Mouse (Mus musculus) small intestine, adult 2 months (tissue): Measurements from ENCODE around the gene Lars2. TPM values are rescaled to one million over a fixed set of nuclear protein-coding genes. Genes with fewer than 3 reads are reported as not detected.
"Not testable (repeated sequence)": the region's sequence is repeated elsewhere in the genome, so short reads cannot be mapped to it uniquely, and the experiment has no call there.

Source experiments
- H3K27ac ChIP-seq: fragments of 200-500 bp; 2 replicates; pipeline ENCODE4 v1.5.1; 2012; ENCODE audit warnings: low read depth, low read length, control low read depth, inconsistent platforms; ENCODE audit not compliant: insufficient read depth
- H3K27me3 ChIP-seq: fragments of 200-500 bp; 2 replicates; pipeline ENCODE4 v1.6.1; 2012; ENCODE audit warnings: mild to moderate bottlenecking, moderate library complexity, low read length, inconsistent platforms; ENCODE audit not compliant: control insufficient read depth, insufficient read depth
- H3K36me3 ChIP-seq: fragments of 200-500 bp; 2 replicates; pipeline ENCODE4 v1.6.1; 2012; ENCODE audit warnings: mild to moderate bottlenecking, low read length, control low read depth, inconsistent platforms; ENCODE audit not compliant: control insufficient read depth, insufficient read depth
- H3K4me1 ChIP-seq: fragments of 200-500 bp; 2 replicates; pipeline ENCODE4 v1.6.1; 2012; ENCODE audit warnings: low read length, inconsistent platforms, mixed read lengths; ENCODE audit not compliant: control insufficient read depth, insufficient read depth, insufficient read length
- H3K4me3 ChIP-seq: fragments of 200-500 bp; 2 replicates; pipeline ENCODE4 v1.5.1; 2012; ENCODE audit warnings: low read depth, mild to moderate bottlenecking, control low read depth, inconsistent platforms, low read length, moderate library complexity
- CTCF ChIP-seq: fragments of 200-500 bp; IDR thresholded peaks from 2 replicates; pipeline ENCODE4 v1.5.1; 2012; ENCODE audit warnings: low read depth, mild to moderate bottlenecking, control low read depth, inconsistent platforms, low read length, moderate library complexity, mixed read lengths; ENCODE audit not compliant: insufficient replicate concordance, insufficient read length; ENCODE audit errors: extremely low read depth
- POLR2A ChIP-seq: fragments of 200-500 bp; IDR thresholded peaks from 2 replicates; pipeline ENCODE4 v1.6.1; 2012; ENCODE audit warnings: low read depth, mild to moderate bottlenecking, control low read depth, inconsistent platforms, low read length, moderate library complexity
- WGBS: fragments of 180-500 bp; shearing (Covaris S2); methylation state at CpG from one replicate; pipeline ENCODE4 v1.1.7; 2018; 5-methylcytosine and 5-hydroxymethylcytosine counted together
- polyA plus RNA-seq: library from polyadenylated mRNA; depleted of rRNA; stranded (reverse); fragments of >200 nt; gene quantifications from 2 replicates; pipeline ENCODE4 v1.2.3, GENCODE M21; 2012

The Lars2 gene
- polyA plus RNA-seq, 1 experiment, result 217 TPM

DNA sequence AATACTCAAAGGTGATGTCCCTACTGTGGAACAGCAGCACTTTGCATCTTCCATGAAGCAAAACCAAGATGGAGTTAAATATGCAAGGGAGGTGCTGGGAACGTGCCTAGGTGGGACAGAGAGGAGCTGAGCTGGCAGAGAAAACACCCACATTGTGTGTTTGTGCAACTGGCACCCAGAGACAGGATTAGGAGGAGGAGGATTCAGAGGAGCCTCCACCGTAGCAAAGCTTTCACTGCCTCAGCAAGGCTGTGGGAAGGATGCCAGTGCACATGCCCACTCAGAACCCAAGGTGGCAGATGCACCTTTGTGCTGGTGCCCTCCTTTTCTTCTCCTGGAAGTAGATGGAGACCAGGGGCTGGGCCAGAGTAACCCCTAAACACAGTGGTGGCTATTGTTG, 71.5 kb downstream of the Lars2 start:
- Histone ChIP-seq H3K27ac (no peak overlapping the region), H3K36me3 (peaks cover 37% of the 10 kb centered on the region), H3K4me1 (no peaks in the 10 kb centered on the region), H3K4me3 (no peak overlapping the region), H3K27me3 (no peaks in the 10 kb centered on the region)
- WGBS, result 82% methylated on average over 2 of the region's 2 CpGs
- no peak for TF ChIP-seq POLR2A
- no peak for TF ChIP-seq CTCF

GRCm38 (mm10) chr9:123440230-123441058, 73.7 kb downstream of the Lars2 start:
- no peak overlapping the region for H3K27ac ChIP-seq
- no peaks in the 10 kb centered on the region for H3K27me3 ChIP-seq

DNA sequence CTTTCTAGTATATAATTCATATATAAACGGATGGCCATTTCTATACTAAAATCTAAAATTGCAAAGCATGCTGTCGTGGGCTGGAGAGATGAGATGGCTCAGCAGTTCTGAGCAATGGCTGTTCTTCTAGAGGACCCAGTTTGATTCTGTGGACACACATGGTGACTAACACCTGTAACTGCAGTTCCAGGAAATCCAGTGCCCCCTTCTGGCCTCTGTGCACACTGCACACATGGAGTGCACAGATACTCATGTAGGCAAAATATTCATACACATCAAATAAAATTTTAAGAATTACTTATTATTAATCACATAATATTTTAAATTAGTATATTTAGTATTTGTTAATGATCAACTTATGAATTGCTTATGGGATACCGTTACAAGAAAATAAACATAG, 80.4 kb downstream of the Lars2 start:
- WGBS, result 95% methylated on average over 3 of the region's 3 CpGs
- H3K27ac ChIP-seq, H3K4me1 ChIP-seq, H3K36me3 ChIP-seq, H3K4me3 ChIP-seq, H3K27me3 ChIP-seq: not testable (repeated sequence)

More at GRCm38 (mm10) chr9:123440230-123441058, 73.7 kb downstream of the Lars2 start:
- no peaks in the 10 kb centered on the region for H3K4me1 ChIP-seq
- H3K4me3 ChIP-seq, result no peak overlapping the region
- TF ChIP-seq CTCF (no peak), POLR2A (no peak)
- WGBS, result 64% methylated on average over 5 of the region's 5 CpGs
- peaks cover 29% of the 10 kb centered on the region for H3K36me3 ChIP-seq

DNA sequence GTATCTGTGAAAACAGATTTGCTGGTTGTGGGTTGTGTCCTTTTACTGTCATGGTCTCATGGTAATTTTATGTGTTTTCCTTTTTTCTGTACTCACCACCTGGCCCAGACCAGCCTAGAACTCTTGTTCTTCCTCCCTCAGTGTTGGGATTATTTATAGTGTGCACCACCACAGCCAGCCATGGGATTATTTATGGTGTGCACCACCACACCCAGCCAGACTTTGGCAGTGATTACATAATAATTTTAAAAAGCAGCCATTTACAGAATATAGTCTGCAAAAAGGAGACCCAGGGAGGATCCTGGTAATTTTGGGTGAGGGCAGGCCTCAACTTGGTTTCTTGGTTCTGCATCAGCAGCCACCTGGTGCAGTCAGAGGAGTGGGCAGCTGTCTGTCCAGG, 81.9 kb downstream of the Lars2 start:
- H3K27me3 ChIP-seq, result no peaks in the 10 kb centered on the region
- H3K36me3 ChIP-seq, result peaks cover 4% of the 10 kb centered on the region
- H3K4me3 ChIP-seq, result no peak overlapping the region
- H3K27ac ChIP-seq, result no peak overlapping the region
- no peak for TF ChIP-seq CTCF
- TF ChIP-seq POLR2A, result no peak
- H3K4me1 ChIP-seq, result no peaks in the 10 kb centered on the region

DNA sequence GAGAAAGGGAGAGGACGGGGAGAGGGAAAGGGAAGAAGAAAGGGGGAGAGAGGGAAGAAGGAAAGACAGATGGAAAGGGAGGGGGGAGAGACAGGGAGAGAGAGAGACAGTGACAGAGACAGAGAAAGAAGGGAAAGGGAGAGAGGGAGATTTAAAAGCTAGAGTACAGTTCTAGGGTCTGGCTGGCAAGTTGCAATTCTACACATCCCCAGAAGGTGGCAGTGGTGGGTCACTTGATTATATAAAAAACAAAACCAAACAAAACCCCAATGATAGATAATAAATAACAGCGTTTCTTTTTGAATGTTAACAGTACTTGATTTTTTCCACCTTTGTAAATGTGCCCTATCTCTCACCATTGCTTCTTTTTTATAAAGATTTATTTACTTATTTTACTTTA, 83.4 kb downstream of the Lars2 start:
- WGBS, result 34% methylated on average over 2 of the region's 2 CpGs

GRCm38 (mm10) chr9:123451772-123452171, 85.0 kb downstream of the Lars2 start:
- Histone ChIP-seq H3K4me1 (peaks cover 3% of the 10 kb centered on the region; the same call in 1 of the 2 replicates), H3K36me3 (peaks cover 21% of the 10 kb centered on the region), H3K27ac (no peak overlapping the region), H3K27me3 (no peaks in the 10 kb centered on the region), H3K4me3 (no peak overlapping the region)
- TF ChIP-seq POLR2A (no peak), CTCF (no peak)
- 45% methylated on average over 3 of the region's 3 CpGs for WGBS

More for the DNA sequence above, 83.4 kb downstream of the Lars2 start:
- no peak overlapping the region for H3K4me3 ChIP-seq
- no peaks in the 10 kb centered on the region for H3K27me3 ChIP-seq
- H3K36me3 ChIP-seq, result peaks cover 13% of the 10 kb centered on the region
- no peaks in the 10 kb centered on the region for H3K4me1 ChIP-seq
- TF ChIP-seq CTCF (no peak), POLR2A (no peak)
- no peak overlapping the region for H3K27ac ChIP-seq

- WGBS, result 55% methylated on average over 9 of the region's 9 CpGs
- Histone ChIP-seq H3K36me3 (peaks cover 23% of the 10 kb centered on the region), H3K27me3 (no peaks in the 10 kb centered on the region), H3K4me1 (peaks cover 9% of the 10 kb centered on the region), H3K4me3 (no peak overlapping the region), H3K27ac (no peak overlapping the region)
- TF ChIP-seq CTCF (0 out of 2 replicates have a peak, but pooled peaks have one; percentile 5), POLR2A (no peak)
These were observed 90.2 kb downstream of the Lars2 start for GRCm38 (mm10) chr9:123456634-123457602.
